Mouse (Mus musculus): Measurements from ENCODE around the gene Gm20696. TPM values are rescaled to one million over a fixed set of nuclear protein-coding genes. Genes with fewer than 3 reads are reported as not detected.

Gene Gm20696
- polyA plus RNA-seq, 1 experiment from 2014 or later, result 2.7 TPM

- ATAC-seq, result 0 out of 2 replicates have a peak, but pooled peaks have one; percentile 21
- 0 out of 2 replicates have a peak, but pooled peaks cover 6% of the 10 kb centered on the region for H3K4me1 ChIP-seq (replicated peaks)
- no peak overlapping the region for H3K4me3 ChIP-seq (replicated peaks)
- H3K27ac ChIP-seq, result no peak overlapping the region
- H3K9me3 ChIP-seq, result no peaks in the 10 kb centered on the region
- no peaks in the 10 kb centered on the region for H3K36me3 ChIP-seq
- H3K4me2 ChIP-seq (replicated peaks), result no peak overlapping the region
- H3K9ac ChIP-seq, result no peak overlapping the region
- H3K27me3 ChIP-seq (replicated peaks), result no peaks in the 10 kb centered on the region
- 59% methylated on average over 2 of the region's 2 CpGs for WGBS
Measured at GRCm38 (mm10) chr6:99217846-99218245, 448.8 kb downstream of the Gm20696 start.

- ATAC-seq, result no peak
- Histone ChIP-seq H3K4me1 (replicated peaks) (0 out of 2 replicates have a peak, but pooled peaks cover 6% of the 10 kb centered on the region), H3K9ac (no peak overlapping the region), H3K4me3 (replicated peaks) (no peak overlapping the region), H3K9me3 (no peaks in the 10 kb centered on the region), H3K4me2 (replicated peaks) (no peak overlapping the region), H3K27me3 (replicated peaks) (no peaks in the 10 kb centered on the region), H3K27ac (no peak overlapping the region), H3K36me3 (no peaks in the 10 kb centered on the region)
- 81% methylated on average over 7 of the region's 7 CpGs for WGBS
Measured at GRCm38 (mm10) chr6:99217155-99217554, 449.4 kb downstream of the Gm20696 start.

- Histone ChIP-seq H3K36me3 (no peaks in the 10 kb centered on the region), H3K27me3 (replicated peaks) (no peaks in the 10 kb centered on the region), H3K9ac (no peak overlapping the region), H3K27ac (no peak overlapping the region), H3K4me1 (replicated peaks) (peaks cover 6% of the 10 kb centered on the region; the same call in 1 of the 2 replicates), H3K4me2 (replicated peaks) (no peak overlapping the region), H3K9me3 (no peaks in the 10 kb centered on the region), H3K4me3 (replicated peaks) (no peak overlapping the region)
- 84% methylated on average over 4 of the region's 4 CpGs for WGBS
- no peak for ATAC-seq
Measured at GRCm38 (mm10) chr6:99212461-99212860, 454.1 kb downstream of the Gm20696 start.

GRCm38 (mm10) chr6:99211663-99212333, 454.8 kb downstream of the Gm20696 start:
- Histone ChIP-seq H3K27me3 (replicated peaks) (no peaks in the 10 kb centered on the region), H3K9ac (no peak overlapping the region), H3K9me3 (no peaks in the 10 kb centered on the region), H3K4me1 (replicated peaks) (peaks cover 10% of the 10 kb centered on the region), H3K27ac (no peak overlapping the region), H3K36me3 (no peaks in the 10 kb centered on the region), H3K4me2 (replicated peaks) (no peak overlapping the region), H3K4me3 (replicated peaks) (no peak overlapping the region)
- 75% methylated on average over 5 of the region's 5 CpGs for WGBS
- ATAC-seq, result no peak

- Histone ChIP-seq H3K4me2 (replicated peaks) (no peak overlapping the region), H3K27ac (no peak overlapping the region), H3K4me3 (replicated peaks) (no peak overlapping the region), H3K4me1 (replicated peaks) (peaks cover 20% of the 10 kb centered on the region), H3K9me3 (no peaks in the 10 kb centered on the region), H3K9ac (no peak overlapping the region), H3K36me3 (no peaks in the 10 kb centered on the region), H3K27me3 (replicated peaks) (no peaks in the 10 kb centered on the region)
- 79% methylated on average over 7 of the region's 7 CpGs for WGBS
- no peak for ATAC-seq
Measured at GRCm38 (mm10) chr6:99210161-99210560, 456.4 kb downstream of the Gm20696 start.

Other genes starting within 250 kb of the Gm20696 start
- 87.2 and 103 TPM in 2 replicates for gene Foxp1, start 144.1 kb downstream of the Gm20696 start, polyA plus RNA-seq (2015; fragmentation: Nextera tagmentation; extraction: Ambion mirVana)
- 10.6 and 12.3 TPM in 2 replicates for gene Eif4e3, start within 50 bp of the Gm20696 start, polyA plus RNA-seq (2015; fragmentation: Nextera tagmentation; extraction: Ambion mirVana)
- 2.4 and 2.6 TPM in 2 replicates for gene Gpr27, start 25.9 kb upstream of the Gm20696 start, polyA plus RNA-seq (2015; fragmentation: Nextera tagmentation; extraction: Ambion mirVana)
- gene Prok2, start 59.6 kb upstream of the Gm20696 start, polyA plus RNA-seq (2015; fragmentation: Nextera tagmentation; extraction: Ambion mirVana), result 0.10 TPM in 1 of 2 replicates, not detected in the other

Measured in intestine, embryonic 15.5 days (tissue).